Mouse (Mus musculus) thymus, postnatal 36 days (tissue): Measurements from ENCODE around the gene Cd302.

Experiments used
- DNase-seq, 2 experiments: peaks; one replicate each; pipeline ENCODE4 v3.0.0; 2022; ENCODE audit warnings: mixed read lengths in 2 of 2

The Cd302 gene

GRCm38 (mm10) chr2:60252782-60253181 lies 31.5 kb downstream of the Cd302 start:
- DNase-seq, result no peak

GRCm38 (mm10) chr2:60234506-60234905 lies 49.8 kb downstream of the Cd302 start:
- DNase-seq, result no peak

DNA sequence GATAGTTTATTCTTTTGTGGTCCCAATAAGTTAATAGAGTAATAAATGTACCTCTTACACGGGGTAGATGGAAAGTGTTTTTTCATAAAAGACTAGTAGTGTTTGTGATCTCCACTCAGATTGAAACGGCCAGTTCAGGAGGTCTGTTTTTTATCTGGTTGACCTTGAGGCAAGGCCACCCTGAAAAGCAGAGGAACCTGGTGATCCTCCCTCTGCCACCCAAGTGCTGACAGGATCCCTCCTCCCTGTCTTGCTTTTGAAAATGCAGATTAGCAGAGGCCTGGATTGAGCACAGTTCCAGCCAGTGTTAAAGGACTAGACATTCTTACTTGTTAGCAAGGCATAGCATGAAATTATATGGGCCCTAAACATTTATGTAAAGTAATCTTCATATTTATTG lies 51.1 kb downstream of the Cd302 start:
- no peak for DNase-seq

- no peak for DNase-seq
These were observed 53.9 kb downstream of the Cd302 start for GRCm38 (mm10) chr2:60230361-60230760.

DNA sequence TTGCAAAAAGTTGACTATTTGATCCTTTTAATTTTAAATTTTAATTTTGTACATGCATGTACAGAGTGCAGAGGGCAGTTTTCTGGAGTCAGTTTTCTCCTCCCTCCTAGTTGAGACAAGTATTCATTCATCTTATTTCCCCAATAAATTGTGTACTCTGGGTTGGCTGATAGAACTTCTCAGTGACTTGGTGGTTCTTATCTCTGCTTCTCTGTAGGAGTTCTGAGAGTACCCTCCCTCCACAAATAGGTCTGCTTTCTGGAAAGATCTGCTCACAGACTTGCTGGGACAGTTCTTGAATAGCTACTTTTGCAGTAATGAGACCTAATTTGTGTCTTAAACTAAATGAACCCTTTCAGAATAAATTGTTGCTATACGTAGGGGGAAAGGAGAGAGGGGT lies 55.8 kb downstream of the Cd302 start:
- DNase-seq, result no peak

GRCm38 (mm10) chr2:60223489-60223888 lies 60.8 kb downstream of the Cd302 start:
- no peak for DNase-seq

DNA sequence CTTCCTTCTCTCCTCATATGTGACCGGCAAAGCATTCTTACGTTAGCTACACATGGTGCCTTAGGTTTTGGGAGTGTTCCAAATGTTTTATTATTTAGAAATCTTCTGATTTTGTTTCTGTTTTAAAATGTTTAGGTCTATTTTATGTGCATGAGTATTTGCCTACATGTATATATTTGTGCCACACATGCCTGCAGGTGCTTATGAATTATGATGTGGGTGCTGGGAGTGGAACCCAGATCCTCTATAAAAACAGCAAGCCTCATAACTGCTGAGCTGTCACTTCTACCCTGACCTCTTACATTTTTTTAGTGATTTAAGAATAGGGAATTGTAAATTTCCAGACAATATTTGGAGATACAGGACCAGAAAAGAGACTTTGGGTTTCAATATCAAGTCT lies 62.3 kb downstream of the Cd302 start:
- DNase-seq, result no peak

DNA sequence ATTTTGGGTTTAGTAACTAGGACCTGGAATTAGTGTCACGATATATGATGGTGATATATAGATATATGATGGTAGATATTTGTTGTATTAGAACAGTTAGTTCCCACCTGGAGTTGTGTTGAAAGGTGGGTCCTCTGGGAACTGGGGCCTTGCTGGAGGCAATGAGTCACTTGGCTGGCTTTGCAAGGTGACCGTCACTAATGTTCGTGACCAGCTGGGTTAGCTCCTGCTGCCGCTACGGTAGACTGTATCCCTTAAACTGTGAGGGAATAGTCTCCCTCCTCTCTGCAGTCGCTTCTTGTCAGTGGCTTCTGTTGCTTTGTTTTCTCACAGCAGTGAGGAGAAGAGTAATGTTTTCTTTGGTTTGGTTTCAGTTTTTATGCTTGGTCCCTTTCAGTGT lies 63.1 kb downstream of the Cd302 start:
- DNase-seq, result no peak

DNA sequence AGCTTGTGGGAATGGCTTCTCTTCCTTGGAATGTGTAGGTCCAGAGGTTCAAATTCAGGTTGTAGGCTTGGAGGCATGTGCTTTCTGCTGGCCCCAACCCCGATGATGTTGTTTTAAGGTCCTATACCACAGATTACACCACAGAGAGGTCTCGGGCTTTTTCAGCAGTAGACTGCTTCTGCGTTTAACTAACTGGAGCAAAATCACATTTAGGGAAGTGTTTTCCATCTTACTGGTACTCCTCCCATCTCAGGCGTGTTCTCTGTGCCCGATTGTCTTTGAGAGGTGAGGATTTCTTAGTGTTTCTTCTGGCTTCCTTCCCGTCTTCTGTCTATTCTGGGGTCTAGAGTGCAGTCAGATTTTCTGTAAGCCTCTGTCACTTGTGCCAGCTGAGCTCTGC lies 66.7 kb downstream of the Cd302 start:
- DNase-seq, result no peak

- DNase-seq, result no peak
These were observed 67.6 kb downstream of the Cd302 start for GRCm38 (mm10) chr2:60216547-60217153.

- DNase-seq, result no peak
These were observed 69.6 kb downstream of the Cd302 start for GRCm38 (mm10) chr2:60214683-60215082.

- DNase-seq, result no peak
These were observed 71.8 kb downstream of the Cd302 start for GRCm38 (mm10) chr2:60212488-60212887.

DNA sequence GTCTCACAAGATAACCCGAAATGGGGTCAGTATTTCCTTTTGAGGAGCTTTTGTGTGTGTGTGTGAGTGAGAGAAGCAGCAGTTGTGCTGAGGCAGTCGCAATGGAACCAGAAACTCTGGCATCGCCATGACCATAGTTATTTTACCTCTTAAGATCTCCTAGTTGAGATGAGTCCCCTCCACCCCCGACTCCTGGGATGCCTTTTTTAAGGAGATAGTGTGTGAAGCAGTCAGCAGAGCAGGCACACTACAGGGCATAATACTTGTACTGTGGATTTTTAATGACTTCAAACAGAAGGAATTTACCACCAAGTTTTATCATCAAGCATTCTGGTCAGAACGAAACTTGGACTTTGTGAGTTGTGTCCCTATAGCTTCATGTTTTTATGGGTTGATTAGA lies 73.5 kb downstream of the Cd302 start:
- no peak for DNase-seq

GRCm38 (mm10) chr2:60209703-60210651 lies 74.3 kb downstream of the Cd302 start, which contains the start of the genes Baz2b and March7:
Gene Baz2b (minus strand): TSS chr2:60209839.
Gene March7 (plus strand): TSS chr2:60209887.
- DNase-seq, result peak; percentile 90 to 92

- DNase-seq, result peak in 1 of 2 experiments; percentile 53
These were observed 75.1 kb downstream of the Cd302 start for GRCm38 (mm10) chr2:60209122-60209611.

DNA sequence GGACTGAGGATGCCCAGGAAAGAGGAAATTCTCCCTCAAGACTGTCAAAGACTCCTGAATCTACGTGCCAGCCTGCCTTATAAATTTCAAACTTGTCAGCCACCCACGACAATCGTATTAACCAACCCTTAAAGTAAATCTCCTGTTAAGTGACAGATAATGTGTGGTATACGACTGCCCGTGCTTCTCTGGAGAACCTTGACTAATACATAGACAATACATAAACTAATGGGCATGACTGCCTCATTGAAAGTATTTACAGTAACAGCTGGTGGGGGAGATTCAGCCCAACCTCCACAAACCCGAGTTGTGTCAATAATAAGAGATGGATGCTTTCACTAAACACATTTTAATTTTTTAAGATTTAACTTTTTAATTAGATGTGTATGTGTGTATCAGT lies 78.5 kb downstream of the Cd302 start:
- no peak for DNase-seq

DNA sequence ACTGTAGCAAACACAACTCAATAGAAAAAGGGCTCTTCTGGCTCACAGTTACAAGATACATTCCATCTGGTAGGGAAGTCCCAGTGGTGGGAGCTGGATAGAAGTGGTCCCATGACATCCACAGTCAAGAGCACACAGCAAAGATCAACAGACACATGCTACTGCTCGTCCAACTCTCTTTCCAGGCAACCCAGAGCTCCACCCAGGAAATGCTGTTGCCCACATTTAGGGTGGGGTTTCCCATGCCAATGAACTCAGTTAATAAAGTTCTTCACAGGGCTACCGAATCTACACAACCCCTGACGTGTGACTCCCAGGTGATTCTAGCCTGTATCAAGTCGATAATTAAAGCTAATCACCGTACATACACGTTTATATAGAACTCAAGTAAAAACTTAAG lies 80.1 kb downstream of the Cd302 start:
- no peak for DNase-seq

DNA sequence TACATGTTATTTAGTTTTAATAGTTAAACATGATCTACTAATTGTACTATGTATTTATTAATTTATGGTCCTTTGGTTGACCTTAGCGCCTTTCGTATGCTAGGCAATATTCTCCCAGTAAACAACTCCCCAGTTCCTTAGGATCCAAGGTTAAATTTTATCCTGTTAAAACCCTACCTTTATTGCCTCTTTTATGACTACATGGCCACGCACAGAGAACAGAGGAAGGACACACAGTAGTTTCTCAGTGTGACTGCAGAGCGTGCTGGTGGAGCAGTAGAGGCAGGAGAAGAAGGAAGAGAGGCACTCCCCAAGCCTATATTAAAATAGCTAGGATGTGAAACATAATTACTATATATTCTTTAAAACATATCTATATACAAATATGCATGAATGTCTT lies 80.6 kb downstream of the Cd302 start:
- DNase-seq, result no peak

DNA sequence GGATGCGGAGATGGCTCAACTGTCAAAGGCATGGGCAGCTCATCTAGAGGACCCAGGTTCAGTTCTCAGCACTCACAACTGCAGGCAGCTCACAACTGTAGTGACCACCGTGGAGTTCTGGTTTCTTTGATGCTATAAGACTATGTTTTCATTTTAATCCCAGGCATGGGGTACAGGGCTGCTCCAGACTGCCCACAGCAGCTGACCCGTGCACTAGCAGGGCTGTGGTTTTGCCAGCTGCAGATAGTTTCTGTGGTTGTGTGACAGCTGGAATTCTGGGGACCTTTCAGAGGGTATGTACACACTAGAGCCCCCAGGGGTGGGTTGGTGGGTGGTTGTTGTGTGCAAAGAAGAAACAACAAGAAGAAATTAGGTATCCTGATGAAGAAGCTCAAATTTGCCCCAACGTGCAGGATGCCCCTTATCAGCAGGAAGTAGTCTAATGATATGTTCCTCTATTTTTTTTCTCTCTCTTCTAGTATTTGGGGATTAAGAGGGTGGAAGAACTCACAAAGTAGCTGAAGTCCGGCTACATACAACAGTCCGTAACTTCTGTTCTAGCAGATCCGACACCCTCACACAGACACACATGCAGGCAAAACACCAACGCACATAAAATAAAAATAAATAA lies 81.3 kb downstream of the Cd302 start:
- DNase-seq, result no peak
